Mouse (Mus musculus): ENCODE measurements around the gene Csrnp1. TPM values are rescaled to one million over a fixed set of nuclear protein-coding genes. Genes with fewer than 3 reads are reported as not detected.
A peak's percentile ranks its signal among the peaks of the same experiment; 100 is the strongest.
"Not testable (repeated sequence)": the region's sequence is repeated elsewhere in the genome, so short reads cannot be mapped to it uniquely, and the experiment has no call there.

The Csrnp1 gene
- total RNA-seq, 2 experiments from 2014 or later, result 5.9 to 12.0 TPM

- no peak for TF ChIP-seq CTCF (IDR thresholded peaks at IDR 0.05)
- H3K4me3 ChIP-seq, result no peak overlapping the region
- intact Hi-C loops (cut with DNase I), result no loop called here
- DNase-seq, result no peak
- peak overlapping the region; percentile 94 for H3K27ac ChIP-seq
These were observed 28.9 kb upstream of the Csrnp1 start for GRCm38 (mm10) chr9:120013251-120013820.

- peak overlapping the region; percentile 94 for H3K27ac ChIP-seq
- no peak for TF ChIP-seq CTCF (IDR thresholded peaks at IDR 0.05)
- DNase-seq, result no peak
- intact Hi-C loops (cut with DNase I), result no loop called here
- no peak overlapping the region for H3K4me3 ChIP-seq
These were observed 28.3 kb upstream of the Csrnp1 start for GRCm38 (mm10) chr9:120012781-120013180.

- DNase-seq; H3K4me3 ChIP-seq; intact Hi-C loops (cut with DNase I): not testable (repeated sequence)
- peak overlapping the region; percentile 94 for H3K27ac ChIP-seq
These were observed 27.7 kb upstream of the Csrnp1 start for GRCm38 (mm10) chr9:120012161-120012560.

DNA sequence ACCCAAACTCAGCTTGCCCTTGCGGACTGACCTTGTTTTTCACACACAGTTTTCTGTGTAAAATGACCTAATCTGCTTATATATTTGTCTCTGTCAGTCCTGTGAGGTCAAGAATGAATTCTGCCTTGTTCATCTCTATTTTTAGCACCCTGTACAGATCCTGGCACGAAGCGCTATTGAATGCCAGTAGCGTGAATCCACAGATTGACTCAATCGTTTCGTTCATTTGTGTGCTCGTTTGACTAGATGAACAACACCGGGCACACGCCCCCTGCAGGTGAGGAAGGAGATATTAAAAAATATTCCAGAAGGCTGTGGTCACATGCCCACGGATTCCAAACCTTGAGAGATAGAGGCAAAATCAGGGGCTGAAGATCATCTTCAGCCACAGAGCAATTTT is 27.1 kb upstream of the Csrnp1 start:
- peak; percentile 77 for DNase-seq
- Histone ChIP-seq H3K4me3 (peak overlapping the region; percentile 78), H3K27ac (peak overlapping the region; percentile 94)
- intact Hi-C loops (cut with DNase I), result loop anchor here (1.0 to 2.0 kb wide), 2 partner anchors 29 to 48 kb away; no protein-coding TSS in a partner anchor
- TF ChIP-seq CTCF (IDR thresholded peaks at IDR 0.05), result peak; percentile 79

- intact Hi-C loops (cut with DNase I), result loop anchor here (1.0 to 2.0 kb wide), 2 partner anchors 28 to 48 kb away; no protein-coding TSS in a partner anchor
- TF ChIP-seq CTCF (IDR thresholded peaks at IDR 0.05), result no peak
- DNase-seq, result peak; percentile 99
- peak overlapping the region; percentile 94 for H3K27ac ChIP-seq
- peak overlapping the region; percentile 78 for H3K4me3 ChIP-seq
These were observed 26.5 kb upstream of the Csrnp1 start for GRCm38 (mm10) chr9:120010781-120011511.

DNA sequence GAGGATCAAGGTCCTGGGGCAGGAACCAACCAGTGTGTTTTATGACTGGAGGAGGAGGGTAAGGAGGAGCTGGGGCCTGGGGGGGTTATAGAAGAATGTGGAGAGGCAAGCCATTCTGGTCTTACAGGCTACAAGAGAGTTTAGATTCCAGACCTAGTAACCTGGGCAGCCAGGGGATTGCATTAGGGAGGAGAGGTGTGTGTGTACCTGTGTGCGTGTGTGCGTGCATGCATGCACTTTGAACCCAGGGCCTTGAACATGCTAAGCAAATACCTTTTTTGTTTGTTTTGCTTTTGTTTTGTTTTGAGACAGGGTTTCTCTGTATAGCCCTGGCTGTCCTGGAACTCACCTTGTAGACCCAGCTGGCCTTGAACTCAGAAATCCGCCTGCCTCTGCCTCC is 25.4 kb upstream of the Csrnp1 start:
- Histone ChIP-seq H3K4me3 (no peak overlapping the region), H3K27ac (peak overlapping the region; percentile 6; the same call in 1 of the 2 replicates)
- intact Hi-C loops (cut with DNase I), result loop anchor here (2.0 kb wide), 1 partner anchor 27 kb away; no protein-coding TSS in a partner anchor
- DNase-seq, result no peak
- no peak for TF ChIP-seq CTCF (IDR thresholded peaks at IDR 0.05)

DNA sequence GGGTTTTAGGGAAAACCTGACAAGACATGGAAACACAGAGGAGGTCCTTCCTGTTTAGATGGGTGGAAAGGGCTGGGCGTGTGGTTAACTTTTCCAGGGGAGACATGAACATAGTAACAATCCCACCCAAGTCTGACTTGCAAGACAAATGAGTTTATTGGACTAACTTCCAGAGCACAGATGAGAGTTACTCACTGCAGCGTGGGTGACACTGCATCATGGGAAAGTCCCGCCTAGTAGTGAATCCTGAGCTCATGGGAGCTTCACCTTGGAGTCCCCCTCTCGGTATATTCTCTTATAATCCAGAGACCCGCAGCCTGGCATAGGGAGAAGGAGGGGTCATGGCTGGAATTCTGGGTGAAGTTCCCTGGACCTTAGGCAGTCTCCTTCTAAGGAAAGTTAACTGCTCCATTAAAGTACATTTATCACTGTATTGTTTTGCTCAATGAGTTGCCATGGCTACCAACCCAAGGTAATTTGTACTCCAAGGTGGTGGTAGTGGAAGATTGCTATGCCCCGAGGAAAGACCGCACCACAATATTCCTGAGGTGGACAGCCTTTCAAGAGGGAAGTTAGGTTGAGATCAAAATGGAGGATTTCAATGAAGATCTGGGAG is 24.9 kb upstream of the Csrnp1 start:
- Histone ChIP-seq H3K27ac (peak overlapping the region; percentile 6; the same call in 1 of the 2 replicates), H3K4me3 (no peak overlapping the region)
- no peak for TF ChIP-seq CTCF (IDR thresholded peaks at IDR 0.05)
- no peak for DNase-seq
- intact Hi-C loops (cut with DNase I), result no loop called here

- Histone ChIP-seq H3K4me3 (no peak overlapping the region), H3K27ac (no peak overlapping the region)
- TF ChIP-seq CTCF (IDR thresholded peaks at IDR 0.05), result peak; percentile 10; the same call in 1 of the 2 replicates
- no peak for DNase-seq
- intact Hi-C loops (cut with DNase I), result no loop called here
These were observed 23.4 kb upstream of the Csrnp1 start for GRCm38 (mm10) chr9:120007833-120008232.

- no peak for TF ChIP-seq CTCF (IDR thresholded peaks at IDR 0.05)
- Histone ChIP-seq H3K27ac (no peak overlapping the region), H3K4me3 (no peak overlapping the region)
- no peak for DNase-seq
- intact Hi-C loops (cut with DNase I), result no loop called here
These were observed 21.5 kb upstream of the Csrnp1 start for GRCm38 (mm10) chr9:120005936-120006335.

DNA sequence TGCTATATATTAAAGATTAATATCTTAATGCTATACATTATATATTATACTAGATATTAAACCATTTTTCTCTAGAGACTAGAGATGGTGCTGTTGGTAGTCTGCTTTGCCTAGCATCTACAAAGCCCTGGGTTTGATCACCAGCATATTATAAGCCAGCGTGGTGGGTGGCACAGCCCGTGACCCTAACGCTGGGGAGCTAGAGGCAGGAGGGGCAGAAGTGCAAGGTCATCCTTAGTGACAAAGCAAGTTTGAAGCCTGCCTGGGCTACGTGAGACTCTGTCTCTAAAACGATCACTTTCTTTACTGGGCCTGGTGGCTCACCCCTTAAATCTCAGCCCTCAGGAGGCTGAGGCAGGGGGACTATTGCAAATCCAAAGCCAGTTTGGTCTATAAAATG is 18.4 kb upstream of the Csrnp1 start:
- Histone ChIP-seq H3K4me3 (no peak overlapping the region), H3K27ac (no peak overlapping the region)
- TF ChIP-seq CTCF (IDR thresholded peaks at IDR 0.05), result no peak
- no peak for DNase-seq
- intact Hi-C loops (cut with DNase I), result no loop called here

GRCm38 (mm10) chr9:120001945-120002725 is 17.7 kb upstream of the Csrnp1 start:
- peak overlapping the region; percentile 72 for H3K4me3 ChIP-seq
- DNase-seq, result peak; percentile 88
- peak overlapping the region; percentile 81 for H3K27ac ChIP-seq
- TF ChIP-seq CTCF (IDR thresholded peaks at IDR 0.05), result no peak
- intact Hi-C loops (cut with DNase I), result no loop called here

DNA sequence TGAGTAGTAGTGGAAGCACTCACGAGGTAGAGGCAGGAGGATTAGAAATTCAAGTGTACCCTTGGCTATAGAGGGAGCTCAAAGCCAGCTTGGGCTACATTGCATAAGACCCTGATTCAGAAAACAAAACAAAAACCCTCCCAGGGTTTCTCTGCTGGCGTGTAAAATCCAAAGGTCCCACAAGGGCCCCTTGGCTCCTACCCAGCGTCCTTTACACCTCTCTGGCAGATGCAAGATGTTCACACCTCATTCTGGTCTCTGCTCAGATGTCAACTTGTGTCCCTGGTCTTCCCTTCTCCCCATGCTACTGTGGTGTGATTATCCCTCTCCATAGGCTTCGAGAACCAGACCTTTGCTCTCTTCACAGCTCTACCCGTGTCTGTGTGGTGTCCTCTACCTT is 16.3 kb upstream of the Csrnp1 start:
- H3K4me3 ChIP-seq, result no peak overlapping the region
- intact Hi-C loops (cut with DNase I), result no loop called here
- no peak overlapping the region for H3K27ac ChIP-seq
- DNase-seq, result no peak
- TF ChIP-seq CTCF (IDR thresholded peaks at IDR 0.05), result no peak
